Mouse (Mus musculus) C2C12 (cell line): ENCODE measurements at regions not wholly inside any gene's neighbourhood (a gene's known extent, or its start where the extent isn't known, plus 50 kb on each side); places are given as distances from the start of the nearest gene placed in this dataset.

Experiments used
- H3K27me3 ChIP-seq: one replicate; pipeline ENCODE4 v1.6.1; 2011; ENCODE audit not compliant: control insufficient read depth, insufficient read depth, insufficient read length
- H3K36me3 ChIP-seq: one replicate; pipeline ENCODE4 v1.6.1; 2011; ENCODE audit not compliant: control insufficient read depth, insufficient read depth
- H3K4me3 ChIP-seq: one replicate; pipeline ENCODE4 v1.5.1; 2011; ENCODE audit warnings: mild to moderate bottlenecking, control low read depth; ENCODE audit not compliant: poor library complexity, insufficient read depth, severe bottlenecking
- H3K79me2 ChIP-seq: one replicate; pipeline ENCODE4 v1.6.1; 2011; ENCODE audit not compliant: control insufficient read depth, insufficient read depth
- H3K79me3 ChIP-seq: one replicate; pipeline ENCODE4 v1.6.1; 2011; ENCODE audit warnings: low read depth, control low read depth
- H3ac ChIP-seq: one replicate; pipeline ENCODE3; 2011; ENCODE audit warnings: low read depth; ENCODE audit not compliant: control insufficient read depth, insufficient read length
- CEBPB ChIP-seq: IDR thresholded peaks from one replicate; pipeline ENCODE4 v1.6.1; 2011; ENCODE audit warnings: low read depth, mild to moderate bottlenecking, control low read depth, moderate library complexity
- CTCF ChIP-seq: IDR thresholded peaks from one replicate; pipeline ENCODE4 v1.5.1; 2011; ENCODE audit not compliant: control insufficient read depth, insufficient read depth, insufficient read length
- FOSL1 ChIP-seq: IDR thresholded peaks from one replicate; pipeline ENCODE4 v1.8.0; 2011; ENCODE audit warnings: mild to moderate bottlenecking, low read length; ENCODE audit not compliant: poor library complexity, insufficient read depth, severe bottlenecking
- MAX ChIP-seq: IDR thresholded peaks from one replicate; pipeline ENCODE4 v1.6.1; 2011; ENCODE audit warnings: mild to moderate bottlenecking, control low read depth
- MYOD1 ChIP-seq: IDR thresholded peaks from one replicate; pipeline ENCODE4 v1.6.1; 2011; ENCODE audit warnings: low read depth; ENCODE audit not compliant: control insufficient read depth, insufficient read length
- MYOG ChIP-seq: IDR thresholded peaks from one replicate; pipeline ENCODE4 v1.6.1; 2011; ENCODE audit not compliant: control insufficient read depth, insufficient read length; ENCODE audit errors: extremely low read depth
- USF1 ChIP-seq: IDR thresholded peaks from one replicate; pipeline ENCODE4 v1.6.1; 2011; ENCODE audit warnings: low read depth, mild to moderate bottlenecking, control low read depth, moderate library complexity

GRCm38 (mm10) chr7:73635422-73635821 is 93.8 kb upstream of the Chd2 start:
- no peaks in the 10 kb centered on the region for H3K27me3 ChIP-seq
- H3ac ChIP-seq: no peak overlapping the region
- H3K79me3 ChIP-seq: no peaks in the 10 kb centered on the region
- H3K79me2 ChIP-seq: no peaks in the 10 kb centered on the region
- H3K36me3 ChIP-seq: no peaks in the 10 kb centered on the region
- H3K4me3 ChIP-seq: no peak overlapping the region
- TF ChIP-seq CTCF (no peak), MAX (no peak), CEBPB (no peak), MYOD1 (no peak), USF1 (no peak), MYOG (no peak), FOSL1 (no peak)

- Histone ChIP-seq H3K27me3 (no peaks in the 10 kb centered on the region), H3K36me3 (no peaks in the 10 kb centered on the region), H3K79me3 (no peaks in the 10 kb centered on the region), H3ac (no peak overlapping the region), H3K79me2 (no peaks in the 10 kb centered on the region), H3K4me3 (no peak overlapping the region)
- TF ChIP-seq FOSL1 (no peak), USF1 (no peak), CTCF (no peak), CEBPB (no peak), MYOD1 (no peak), MYOG (no peak), MAX (no peak)
These were observed 89.2 kb upstream of the Chd2 start for GRCm38 (mm10) chr7:73630790-73631189.

DNA sequence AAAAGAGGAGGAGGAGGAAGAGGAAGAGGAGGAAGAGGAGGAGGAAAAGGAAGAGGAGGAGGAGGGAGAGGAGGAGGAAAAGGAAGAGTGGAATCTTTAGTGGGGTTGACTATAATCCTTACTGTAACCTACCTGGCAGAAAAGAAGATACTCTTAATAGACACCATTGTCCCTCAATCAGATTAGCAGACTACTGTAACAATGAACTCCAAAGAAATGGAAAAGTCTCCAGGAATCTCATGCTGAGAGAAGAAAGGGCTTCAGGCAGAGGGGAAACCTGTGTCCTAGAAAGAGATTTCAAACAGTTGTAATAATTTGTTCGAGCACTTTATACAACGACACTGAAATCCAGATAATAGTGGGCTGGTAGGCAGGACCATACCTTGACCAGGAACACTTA is 87.6 kb upstream of the Chd2 start:
- Histone ChIP-seq H3K79me2 (no peaks in the 10 kb centered on the region), H3K36me3 (no peaks in the 10 kb centered on the region), H3ac (no peak overlapping the region)

DNA sequence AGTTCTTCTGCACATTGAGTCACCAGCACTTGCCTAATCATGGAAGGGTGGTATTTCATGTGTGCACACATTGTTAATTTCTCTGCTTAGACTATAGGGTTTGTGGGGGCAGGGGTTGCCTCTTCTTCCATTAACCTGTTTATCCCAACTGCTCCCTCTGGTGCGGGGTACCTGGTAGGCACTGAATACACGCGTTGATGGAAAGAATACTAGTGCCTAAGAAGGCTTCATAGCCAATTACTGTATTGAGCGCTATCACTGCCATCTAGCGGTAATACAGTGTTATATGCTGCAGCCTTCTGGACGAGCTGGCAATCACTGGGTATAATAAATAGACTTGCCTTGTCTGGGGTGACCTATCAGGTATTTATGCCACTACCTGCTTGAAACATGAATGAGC is 86.4 kb upstream of the Chd2 start:
- TF ChIP-seq CTCF (peak; percentile 63), MAX (no peak)
- Histone ChIP-seq H3K27me3 (no peaks in the 10 kb centered on the region), H3K4me3 (no peak overlapping the region)

More for the DNA sequence above, 87.6 kb upstream of the Chd2 start:
- no peaks in the 10 kb centered on the region for H3K27me3 ChIP-seq
- H3K4me3 ChIP-seq: no peak overlapping the region
- H3K79me3 ChIP-seq: no peaks in the 10 kb centered on the region
- TF ChIP-seq MYOD1 (no peak), MAX (no peak), CEBPB (no peak), MYOG (no peak), USF1 (no peak), FOSL1 (no peak), CTCF (no peak)

DNA sequence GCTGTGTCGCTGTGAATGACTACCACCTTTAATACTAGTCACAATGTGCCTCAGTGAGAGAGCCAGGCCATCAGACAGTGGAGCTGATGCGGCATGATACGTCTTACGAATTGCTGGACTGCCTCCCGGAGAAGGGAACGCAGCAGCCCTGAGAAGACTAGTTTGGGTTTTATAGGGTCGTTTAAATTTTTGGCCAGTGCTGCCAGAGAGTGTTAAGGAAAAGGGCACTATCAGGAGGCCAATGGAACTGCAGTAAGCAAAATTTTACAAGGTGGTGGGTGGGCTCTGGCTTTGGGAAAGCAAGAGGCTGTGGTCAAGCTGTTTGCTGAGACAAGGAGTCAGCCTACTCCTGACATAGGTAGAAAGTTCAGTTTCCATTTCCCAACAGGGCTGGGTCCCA is 84.7 kb upstream of the Chd2 start:
- TF ChIP-seq CEBPB (no peak), CTCF (no peak), FOSL1 (no peak), MYOG (no peak), MAX (no peak), USF1 (no peak)
- no peaks in the 10 kb centered on the region for H3K79me3 ChIP-seq
- no peak overlapping the region for H3K4me3 ChIP-seq
- H3K79me2 ChIP-seq: no peaks in the 10 kb centered on the region
- no peak overlapping the region for H3ac ChIP-seq
- no peaks in the 10 kb centered on the region for H3K36me3 ChIP-seq
- H3K27me3 ChIP-seq: no peaks in the 10 kb centered on the region

More for the DNA sequence above, 86.4 kb upstream of the Chd2 start:
- Histone ChIP-seq H3K36me3 (no peaks in the 10 kb centered on the region), H3K79me2 (no peaks in the 10 kb centered on the region), H3K79me3 (no peaks in the 10 kb centered on the region), H3ac (no peak overlapping the region)

DNA sequence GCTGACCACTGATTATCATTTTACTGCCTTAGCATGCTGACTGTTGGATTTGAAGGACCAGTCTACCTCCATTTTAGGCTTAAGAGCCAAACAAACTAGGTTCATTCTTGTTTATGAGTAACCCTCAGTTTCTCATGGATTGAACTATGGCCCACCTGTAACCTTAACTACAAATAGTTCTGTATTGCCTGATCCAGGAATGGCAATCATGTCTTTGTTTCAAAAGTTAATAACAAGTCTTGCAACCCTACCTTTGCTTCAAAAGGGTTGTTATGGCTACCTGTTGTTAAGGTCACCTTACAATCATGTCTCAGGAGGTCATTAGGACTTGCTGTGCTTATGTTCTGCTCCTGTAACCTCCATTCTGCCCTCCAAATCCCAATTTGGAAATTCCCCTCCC is 84.0 kb upstream of the Chd2 start:
- Histone ChIP-seq H3K4me3 (no peak overlapping the region), H3K79me3 (no peaks in the 10 kb centered on the region), H3K79me2 (no peaks in the 10 kb centered on the region), H3ac (no peak overlapping the region), H3K36me3 (no peaks in the 10 kb centered on the region), H3K27me3 (no peaks in the 10 kb centered on the region)
- TF ChIP-seq CTCF: no peak
- no peak for TF ChIP-seq MYOG
- TF ChIP-seq MYOD1: no peak
- no peak for TF ChIP-seq FOSL1
- no peak for TF ChIP-seq CEBPB
- TF ChIP-seq USF1: no peak
- TF ChIP-seq MAX: no peak

DNA sequence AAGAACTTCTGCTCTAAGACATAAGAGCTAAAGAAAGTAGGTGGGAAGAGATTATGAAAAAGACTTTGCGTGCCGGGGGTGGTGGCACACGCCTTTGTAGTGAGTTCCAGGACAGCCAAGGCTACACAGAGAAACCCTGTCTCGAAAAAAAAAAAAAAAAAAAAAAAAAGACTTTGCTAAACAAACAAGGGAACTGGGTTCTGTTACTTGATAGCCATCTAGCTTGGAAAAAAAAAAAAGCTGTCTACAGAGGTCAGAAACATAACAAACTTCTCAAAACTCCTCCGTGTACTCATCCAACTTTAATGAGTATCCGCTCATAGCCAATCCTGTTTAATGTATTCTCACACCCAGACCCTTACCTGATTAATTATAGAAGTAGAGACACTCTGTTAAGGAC is 83.4 kb upstream of the Chd2 start:
- no peak overlapping the region for H3ac ChIP-seq
- no peak overlapping the region for H3K4me3 ChIP-seq
- TF ChIP-seq FOSL1 (no peak), CTCF (no peak), MYOD1 (no peak), MYOG (no peak), USF1 (no peak), CEBPB (no peak), MAX (no peak)
- no peaks in the 10 kb centered on the region for H3K79me3 ChIP-seq
- no peaks in the 10 kb centered on the region for H3K36me3 ChIP-seq
- H3K27me3 ChIP-seq: no peaks in the 10 kb centered on the region
- H3K79me2 ChIP-seq: no peaks in the 10 kb centered on the region
